Mouse (Mus musculus) liver, adult 2 months (tissue): ENCODE data around the gene Jade1. TPM values are rescaled to one million over a fixed set of nuclear protein-coding genes. Genes with fewer than 3 reads are reported as not detected.

Experiments used
- DNase-seq: peaks from one replicate; pipeline ENCODE4 v3.0.0-alpha.2; 2011; ENCODE audit warnings: low read depth, low spot score; ENCODE audit errors: extremely low read depth
- H3K27ac ChIP-seq: fragments of 200-500 bp; replicated peaks from 2 replicates; pipeline ENCODE4 v1.5.1; 2012; ENCODE audit warnings: low read depth, mild to moderate bottlenecking, control low read depth, inconsistent platforms, low read length; ENCODE audit not compliant: insufficient read depth
- H3K27me3 ChIP-seq: fragments of 200-500 bp; 2 replicates; pipeline ENCODE4 v1.6.1; 2012; ENCODE audit warnings: mild to moderate bottlenecking, moderate library complexity, low read length, inconsistent platforms; ENCODE audit not compliant: control insufficient read depth, insufficient read depth
- H3K36me3 ChIP-seq: fragments of 200-500 bp; 2 replicates; pipeline ENCODE4 v1.6.1; 2012; ENCODE audit warnings: low read length, inconsistent platforms; ENCODE audit not compliant: control insufficient read depth, insufficient read depth
- H3K4me1 ChIP-seq: fragments of 200-500 bp; 2 replicates; pipeline ENCODE4 v1.6.1; 2011; ENCODE audit warnings: low read length; ENCODE audit not compliant: control insufficient read depth, insufficient read depth
- H3K4me3 ChIP-seq: fragments of 200-500 bp; 2 replicates; pipeline ENCODE4 v1.5.1; 2011; ENCODE audit warnings: low read depth, mild to moderate bottlenecking, control low read depth, low read length, moderate library complexity; ENCODE audit not compliant: insufficient read depth
- H3K79me2 ChIP-seq: fragments of 200-500 bp; 2 replicates; pipeline ENCODE4 v1.6.1; 2012; ENCODE audit warnings: inconsistent platforms, mild to moderate bottlenecking, low read length, moderate library complexity; ENCODE audit not compliant: control insufficient read depth, insufficient read depth
- H3K9ac ChIP-seq: fragments of 200-500 bp; 2 replicates; pipeline ENCODE4 v1.6.1; 2012; ENCODE audit warnings: low read depth, mild to moderate bottlenecking, control low read depth, inconsistent platforms, low read length
- CTCF ChIP-seq: fragments of 200-500 bp; IDR thresholded peaks from 2 replicates; pipeline ENCODE4 v1.5.1; 2011; ENCODE audit warnings: low read depth, low read length, control low read depth
- POLR2A ChIP-seq: fragments of 200-500 bp; IDR thresholded peaks from 2 replicates; pipeline ENCODE4 v1.6.1; 2011; ENCODE audit warnings: low read length, control low read depth; ENCODE audit not compliant: insufficient read depth; ENCODE audit errors: extremely low read depth
- WGBS: fragments of 180-500 bp; shearing (Covaris S2); methylation state at CpG from one replicate; pipeline ENCODE4 v1.1.7; 2018; 5-methylcytosine and 5-hydroxymethylcytosine counted together
- polyA plus RNA-seq: library from polyadenylated mRNA; depleted of rRNA; stranded (reverse); fragments of >200 nt; gene quantifications from 2 replicates; pipeline ENCODE4 v1.2.3, GENCODE M21; 2012
- total RNA-seq: library from RNA; depleted of rRNA; stranded (reverse); fragments of >200 nt; gene quantifications from 2 replicates; pipeline ENCODE4 v1.2.3, GENCODE M21; 2014

Jade1 gene
- total and polyA plus RNA-seq, 2 experiments: 15.0 to 29.0 TPM

- peaks cover 13% of the 10 kb centered on the region for H3K4me1 ChIP-seq
- H3K27ac ChIP-seq: peak overlapping the region; percentile 98
- no peak for TF ChIP-seq CTCF
- TF ChIP-seq POLR2A: peak; percentile 44; the same call in 1 of the 2 replicates
- DNase-seq: peak; percentile 99
- under 1% methylated on average over 60 of the region's 60 CpGs for WGBS
- H3K4me3 ChIP-seq: peak overlapping the region; percentile 94
- H3K79me2 ChIP-seq: peaks cover 33% of the 10 kb centered on the region
- H3K27me3 ChIP-seq: no peaks in the 10 kb centered on the region
- peak overlapping the region; percentile 98 for H3K9ac ChIP-seq
- no peaks in the 10 kb centered on the region for H3K36me3 ChIP-seq
These were observed 9.1 kb downstream of the Jade1 start for GRCm38 (mm10) chr3:41564471-41565213.

- peak overlapping the region; percentile 98 for H3K9ac ChIP-seq
- TF ChIP-seq POLR2A (peak; percentile 62), CTCF (no peak)
- peaks cover 18% of the 10 kb centered on the region for H3K4me1 ChIP-seq
- H3K27ac ChIP-seq: peak overlapping the region; percentile 98
- WGBS: 1% methylated on average over 52 of the region's 61 CpGs
- peaks cover 41% of the 10 kb centered on the region for H3K79me2 ChIP-seq
- no peaks in the 10 kb centered on the region for H3K36me3 ChIP-seq
- H3K4me3 ChIP-seq: peak overlapping the region; percentile 94
- no peaks in the 10 kb centered on the region for H3K27me3 ChIP-seq
- DNase-seq: peak; percentile 69
These were observed 9.9 kb downstream of the Jade1 start for GRCm38 (mm10) chr3:41565410-41565823.

GRCm38 (mm10) chr3:41565955-41566354 is 10.4 kb downstream of the Jade1 start:
- WGBS: under 1% methylated on average over 26 of the region's 26 CpGs
- peak overlapping the region; percentile 94 for H3K4me3 ChIP-seq
- no peaks in the 10 kb centered on the region for H3K27me3 ChIP-seq
- no peaks in the 10 kb centered on the region for H3K36me3 ChIP-seq
- H3K27ac ChIP-seq: peak overlapping the region; percentile 78; the same call in 1 of the 2 replicates
- H3K79me2 ChIP-seq: peaks cover 46% of the 10 kb centered on the region
- H3K4me1 ChIP-seq: peaks cover 23% of the 10 kb centered on the region
- no peak for DNase-seq
- H3K9ac ChIP-seq: peak overlapping the region; percentile 98
- TF ChIP-seq CTCF (peak; percentile 54), POLR2A (no peak)

GRCm38 (mm10) chr3:41569943-41570342 is 14.4 kb downstream of the Jade1 start:
- no peak for DNase-seq
- Histone ChIP-seq H3K27me3 (no peaks in the 10 kb centered on the region), H3K79me2 (peaks cover 75% of the 10 kb centered on the region), H3K4me3 (no peak overlapping the region), H3K27ac (no peak overlapping the region), H3K9ac (no peak overlapping the region), H3K36me3 (no peaks in the 10 kb centered on the region), H3K4me1 (peaks cover 52% of the 10 kb centered on the region)
- 82% methylated on average over 5 of the region's 5 CpGs for WGBS
- TF ChIP-seq CTCF: no peak
- no peak for TF ChIP-seq POLR2A

- no peak overlapping the region for H3K4me3 ChIP-seq
- H3K9ac ChIP-seq: no peak overlapping the region
- peak overlapping the region; percentile 15; the same call in 1 of the 2 replicates for H3K27ac ChIP-seq
- no peaks in the 10 kb centered on the region for H3K27me3 ChIP-seq
- WGBS: 22% methylated on average over 4 of the region's 4 CpGs
- TF ChIP-seq CTCF (no peak), POLR2A (no peak)
- peaks cover 59% of the 10 kb centered on the region for H3K4me1 ChIP-seq
- no peaks in the 10 kb centered on the region for H3K36me3 ChIP-seq
- peaks cover 85% of the 10 kb centered on the region for H3K79me2 ChIP-seq
- DNase-seq: peak; percentile 90
These were observed 16.6 kb downstream of the Jade1 start for GRCm38 (mm10) chr3:41572131-41572530.

- Histone ChIP-seq H3K4me1 (peaks cover 57% of the 10 kb centered on the region), H3K27me3 (no peaks in the 10 kb centered on the region), H3K9ac (no peak overlapping the region), H3K27ac (no peak overlapping the region), H3K4me3 (no peak overlapping the region), H3K79me2 (peaks cover 84% of the 10 kb centered on the region), H3K36me3 (no peaks in the 10 kb centered on the region)
- TF ChIP-seq CTCF (no peak), POLR2A (no peak)
- WGBS: 93% methylated on average over 11 of the region's 11 CpGs
- DNase-seq: no peak
These were observed 17.4 kb downstream of the Jade1 start for GRCm38 (mm10) chr3:41572968-41573367.
